Mouse (Mus musculus): ENCODE measurements around the gene Mknk2.

- TF ChIP-seq POLR2A (IDR thresholded peaks at IDR 0.05; ENCODE audit: insufficient read length, low read depth) (no peak), REST (IDR thresholded peaks at IDR 0.05; ENCODE audit: insufficient read depth, insufficient read length) (no peak), USF1 (IDR thresholded peaks at IDR 0.05; ENCODE audit: low read depth) (no peak), TCF12 (IDR thresholded peaks at IDR 0.05; ENCODE audit: insufficient read depth, poor library complexity, severe bottlenecking) (no peak), MYOD1 (IDR thresholded peaks at IDR 0.05; ENCODE audit: control insufficient read depth in 1 of 3, insufficient read length in 2 of 3, low read depth in 2 of 3) (no peak)
Observed at GRCm38 (mm10) chr10:80656863-80657623, 20.9 kb downstream of the Mknk2 start, which contains the start of gene Btbd2.
